Mouse (Mus musculus): ENCODE measurements around the gene Gm11487. TPM values are rescaled to one million over a fixed set of nuclear protein-coding genes. Genes with fewer than 3 reads are reported as not detected.
"Not testable (repeated sequence)": the region's sequence is repeated elsewhere in the genome, so short reads cannot be mapped to it uniquely, and the experiment has no call there.

Gm11487 gene
- polyA plus RNA-seq (2012; rRNA removed): not detected in 2 replicates

DNA sequence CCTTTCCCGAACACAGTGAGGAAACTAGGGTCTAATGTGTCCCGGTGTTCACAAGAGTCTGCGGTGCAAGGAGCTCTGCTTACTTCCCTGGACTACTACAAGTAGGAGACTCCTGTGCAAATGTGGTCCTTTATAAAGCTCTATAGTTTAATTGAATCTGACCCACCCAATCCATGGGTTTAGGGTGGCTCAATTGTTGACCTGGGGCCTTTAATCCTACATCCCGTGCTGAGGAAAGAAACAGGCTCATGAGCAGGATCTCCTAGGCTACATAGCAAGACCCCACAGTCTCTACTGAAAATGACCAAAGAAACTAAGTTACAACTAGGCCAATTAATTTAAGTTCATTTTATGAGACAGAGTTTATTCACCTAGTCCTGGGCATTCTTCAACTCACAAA is at the start of gene Gm11487:
Gm11487 (minus strand) TSS at position 101 of the 400 bp plus-strand sequence.
- not testable (repeated sequence) for DNase-seq (ENCODE audit: low read depth)

DNA sequence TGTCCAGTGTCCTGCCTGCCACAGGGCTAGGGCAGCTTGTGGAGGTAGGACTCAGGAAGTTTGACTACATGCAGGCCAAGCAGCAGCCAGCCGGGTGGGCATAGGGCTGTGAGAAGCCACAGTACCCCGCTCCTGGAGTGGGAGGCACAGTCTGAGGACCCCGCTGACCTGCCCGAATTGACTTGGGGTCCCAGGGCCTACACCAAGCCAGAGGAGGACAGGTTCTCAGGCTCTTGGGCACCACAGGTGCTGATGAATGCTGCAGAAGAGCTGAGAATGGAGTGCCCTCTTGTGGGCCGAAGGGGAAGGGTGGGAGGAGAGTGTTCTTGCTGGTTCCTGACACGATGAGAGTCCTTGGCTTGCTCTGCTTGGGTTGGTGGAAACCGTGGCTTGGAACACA is 39.8 kb upstream of the Gm11487 start:
- peak; percentile 45 for DNase-seq (ENCODE audit: low read depth)

DNA sequence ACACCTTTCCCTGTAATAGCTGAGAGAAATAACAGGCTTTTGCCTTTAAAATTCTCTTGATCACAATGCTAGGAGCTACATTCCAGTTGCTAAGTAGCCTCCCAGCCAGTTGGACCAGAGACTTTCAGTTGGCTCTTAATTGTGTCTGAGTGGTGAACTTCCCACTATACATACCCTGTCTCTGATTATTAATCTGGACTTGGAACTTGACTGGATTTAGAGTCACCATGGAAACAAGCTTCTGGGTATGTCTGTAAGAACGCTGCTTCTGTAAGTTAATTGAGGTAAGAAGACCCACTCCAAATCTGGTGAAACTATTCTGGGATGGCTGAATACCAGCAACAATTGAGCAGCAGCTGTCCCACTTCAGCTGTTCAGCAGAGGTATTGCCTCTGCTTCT is 37.7 kb upstream of the Gm11487 start:
- TF ChIP-seq POLR2A (IDR thresholded peaks at IDR 0.05; ENCODE audit: borderline replicate concordance, extremely low read depth, insufficient read depth, insufficient read length, poor library complexity, severe bottlenecking): no peak
- TF ChIP-seq CTCF (IDR thresholded peaks at IDR 0.05; ENCODE audit: borderline replicate concordance, extremely low read depth, insufficient read depth, insufficient read length): no peak
- DNase-seq (ENCODE audit: low read depth): peak; percentile 32

More for the DNA sequence above, 39.8 kb upstream of the Gm11487 start:
- no peak for TF ChIP-seq POLR2A (IDR thresholded peaks at IDR 0.05; ENCODE audit: borderline replicate concordance, extremely low read depth, insufficient read depth, insufficient read length, poor library complexity, severe bottlenecking)
- TF ChIP-seq CTCF (IDR thresholded peaks at IDR 0.05; ENCODE audit: borderline replicate concordance, extremely low read depth, insufficient read depth, insufficient read length): peak; percentile 59; the same call in 1 of the 2 replicates

DNA sequence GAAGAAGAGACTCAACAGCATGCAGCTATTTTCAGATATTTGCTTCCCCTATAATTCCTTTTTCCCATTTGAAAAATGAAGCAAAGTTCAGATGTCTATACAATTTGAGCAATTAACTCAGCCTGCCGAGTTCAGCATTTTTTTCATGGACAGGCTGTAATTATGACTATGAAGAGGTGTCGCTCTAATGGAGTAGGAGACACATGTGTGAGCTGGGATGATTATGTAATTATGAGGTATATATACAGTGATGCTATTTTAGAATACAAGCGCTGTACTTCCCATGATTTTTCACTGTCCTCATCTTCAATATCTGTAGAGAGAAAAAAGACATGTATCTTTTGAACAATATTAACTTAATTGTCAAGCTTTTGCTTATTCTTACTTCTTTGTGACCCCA is 21.0 kb upstream of the Gm11487 start:
- no peak for TF ChIP-seq CTCF (IDR thresholded peaks at IDR 0.05; ENCODE audit: borderline replicate concordance, extremely low read depth, insufficient read depth, insufficient read length)
- TF ChIP-seq POLR2A (IDR thresholded peaks at IDR 0.05; ENCODE audit: borderline replicate concordance, extremely low read depth, insufficient read depth, insufficient read length, poor library complexity, severe bottlenecking): no peak
- DNase-seq (ENCODE audit: low read depth): peak; percentile 45

DNA sequence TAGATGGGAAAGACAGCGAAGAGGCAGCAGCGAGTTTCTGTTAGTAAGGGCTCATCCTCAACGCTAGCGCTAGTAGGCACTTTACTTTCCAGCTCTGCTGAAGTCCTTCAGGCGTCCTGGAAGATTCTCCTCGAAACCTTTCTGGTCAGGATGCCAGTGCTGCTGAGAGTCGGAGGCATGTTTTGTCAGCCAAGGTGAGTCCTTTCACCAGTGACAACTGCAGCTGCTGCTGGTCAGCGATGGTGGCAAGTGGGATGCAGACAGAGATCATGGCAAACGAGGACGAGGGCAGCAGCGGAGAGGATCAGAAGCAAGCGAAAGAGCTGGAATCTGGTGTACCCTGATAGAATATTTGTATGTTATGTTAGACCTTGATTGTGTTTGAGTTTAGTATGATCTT is 18.2 kb upstream of the Gm11487 start:
- no peak for TF ChIP-seq CTCF (IDR thresholded peaks at IDR 0.05; ENCODE audit: borderline replicate concordance, extremely low read depth, insufficient read depth, insufficient read length)
- no peak for TF ChIP-seq POLR2A (IDR thresholded peaks at IDR 0.05; ENCODE audit: borderline replicate concordance, extremely low read depth, insufficient read depth, insufficient read length, poor library complexity, severe bottlenecking)
- DNase-seq (ENCODE audit: low read depth): no peak

DNA sequence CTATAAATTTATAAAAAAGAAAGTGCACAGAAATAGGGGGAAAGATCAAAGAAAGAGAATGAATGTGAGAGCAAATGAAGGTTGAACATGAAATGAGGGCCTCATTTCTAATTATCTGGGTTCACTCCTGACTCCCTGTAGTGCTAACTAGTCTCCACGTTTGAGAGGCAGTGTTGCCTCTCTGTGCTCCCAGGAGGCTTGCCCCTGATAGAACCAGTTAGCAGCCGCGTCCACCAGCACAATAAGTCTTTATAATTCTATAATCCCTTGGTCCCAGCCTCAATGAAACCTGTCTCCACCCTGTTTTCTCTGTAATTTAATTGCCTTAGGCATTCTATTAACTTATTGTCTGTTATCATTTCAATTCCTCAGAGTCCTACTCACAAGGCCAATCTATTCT is 38.3 kb downstream of the Gm11487 start:
- peak; percentile 70 for DNase-seq (ENCODE audit: low read depth)
- no peak for TF ChIP-seq POLR2A (IDR thresholded peaks at IDR 0.05; ENCODE audit: borderline replicate concordance, extremely low read depth, insufficient read depth, insufficient read length, poor library complexity, severe bottlenecking)
- TF ChIP-seq CTCF (IDR thresholded peaks at IDR 0.05; ENCODE audit: borderline replicate concordance, extremely low read depth, insufficient read depth, insufficient read length): no peak

Other genes with a start within 250 kb of the Gm11487 start
- gene Gm11238, start 202.8 kb upstream of the Gm11487 start, polyA plus RNA-seq (2012; rRNA removed): not detected in 2 replicates
- not detected in 2 replicates for gene Gm11237, start 217.9 kb upstream of the Gm11487 start, polyA plus RNA-seq (2012; rRNA removed)
- gene Gm11236, start 233.0 kb upstream of the Gm11487 start, polyA plus RNA-seq (2012; rRNA removed): not detected in 2 replicates